Mouse (Mus musculus) midbrain, postnatal 0 days (tissue): ENCODE data around the gene Cntn2. TPM values are rescaled to one million over a fixed set of nuclear protein-coding genes. Genes with fewer than 3 reads are reported as not detected.
"Not testable (repeated sequence)": the region's sequence is repeated elsewhere in the genome, so short reads cannot be mapped to it uniquely, and the experiment has no call there.

Source experiments
- ATAC-seq: fragments of 200-750 bp; cut with Nextera tagmentation; 2 replicates; pipeline ENCODE4 v1.8.0; 2017; ENCODE audit warnings: moderate number of reproducible peaks, mild to moderate bottlenecking, moderate TSS enrichment, moderate library complexity; ENCODE audit not compliant: low FRiP score
- DNase-seq: peaks from one replicate; pipeline ENCODE4 v3.0.0-alpha.2; 2015; ENCODE audit warnings: low spot score
- H3K27ac ChIP-seq: fragments of 300-500 bp; sonication (generic); 2 replicates; pipeline ENCODE4 v1.5.1; 2014; ENCODE audit warnings: low read depth, mild to moderate bottlenecking, low read length, mixed read lengths
- H3K27me3 ChIP-seq: fragments of 300-500 bp; sonication (generic); 2 replicates; pipeline ENCODE4 v1.6.1; 2014; ENCODE audit warnings: low read length, control low read depth, mixed read lengths; ENCODE audit not compliant: insufficient read depth
- H3K36me3 ChIP-seq: fragments of 300-500 bp; sonication (generic); 2 replicates; pipeline ENCODE4 v1.6.1; 2014; ENCODE audit warnings: low read length, control low read depth, mixed read lengths; ENCODE audit not compliant: insufficient read depth
- H3K4me1 ChIP-seq: fragments of 300-500 bp; sonication (generic); 2 replicates; pipeline ENCODE4 v1.6.1; 2014; ENCODE audit warnings: mild to moderate bottlenecking, control low read depth, antibody characterized with exemption, low read length, mixed read lengths; ENCODE audit not compliant: insufficient read depth
- H3K4me2 ChIP-seq: fragments of 300-500 bp; sonication (generic); 2 replicates; pipeline ENCODE4 v1.6.1; 2014; ENCODE audit warnings: low read depth, mild to moderate bottlenecking, low read length, mixed read lengths; ENCODE audit not compliant: poor library complexity, severe bottlenecking
- H3K4me3 ChIP-seq: fragments of 300-500 bp; sonication (generic); 2 replicates; pipeline ENCODE4 v1.5.1; 2014; ENCODE audit warnings: low read depth, mild to moderate bottlenecking, low read length, moderate library complexity
- H3K9ac ChIP-seq: fragments of 300-500 bp; sonication (generic); replicated peaks from 2 replicates; pipeline ENCODE4 v1.6.1; 2014; ENCODE audit warnings: mild to moderate bottlenecking, low read length, moderate library complexity, mixed read lengths; ENCODE audit not compliant: poor library complexity, severe bottlenecking
- H3K9me3 ChIP-seq: fragments of 300-500 bp; sonication (generic); 2 replicates; pipeline ENCODE4 v1.6.1; 2016; ENCODE audit warnings: low read length, control low read depth
- CTCF ChIP-seq: IDR thresholded peaks from 2 replicates; pipeline ENCODE4 v1.5.1; 2016; ENCODE audit warnings: antibody characterized with exemption, mild to moderate bottlenecking
- WGBS: fragments of 180-500 bp; shearing (Covaris S2); extraction: QIAGEN DNeasy Blood & Tissue Kit; methylation state at CpG from one replicate; pipeline ENCODE4 v1.1.7; 2014; 5-methylcytosine and 5-hydroxymethylcytosine counted together
- polyA plus RNA-seq: library from polyadenylated mRNA; unstranded; fragments of >200 nt; fragmentation: Nextera tagmentation; extraction: Ambion mirVana; gene quantifications from 2 replicates; pipeline ENCODE4 v1.2.1, GENCODE M21; 2015
- total RNA-seq: library from RNA; depleted of rRNA; stranded (reverse); fragments of >200 nt; gene quantifications from 2 replicates; pipeline ENCODE4 v1.2.3, GENCODE M21; 2014

Cntn2 gene
- total and polyA plus RNA-seq, 2 experiments from 2014 or later, result 15.6 to 69.2 TPM

GRCm38 (mm10) chr1:132476928-132477691 is 65.9 kb downstream of the Cntn2 start, which contains the start of gene Rbbp5:
Rbbp5 (plus strand) TSS chr1:132477365.
- no peaks in the 10 kb centered on the region for H3K4me1 ChIP-seq
- no peaks in the 10 kb centered on the region for H3K36me3 ChIP-seq
- peak; percentile 32 for TF ChIP-seq CTCF
- H3K27me3 ChIP-seq, result no peaks in the 10 kb centered on the region
- peak within 1 kb of the TSS; percentile 64 for H3K4me3 ChIP-seq
- ATAC-seq (peak; percentile 90), DNase-seq (peak; percentile 95)
- H3K27ac ChIP-seq, result peak within 1 kb of the TSS; percentile 62
- peak within 1 kb of the TSS; percentile 76 for H3K4me2 ChIP-seq
- no peaks in the 10 kb centered on the region for H3K9me3 ChIP-seq
- WGBS, result under 1% methylated on average over 43 of the region's 43 CpGs
- peak within 1 kb of the TSS; percentile 66 for H3K9ac ChIP-seq

DNA sequence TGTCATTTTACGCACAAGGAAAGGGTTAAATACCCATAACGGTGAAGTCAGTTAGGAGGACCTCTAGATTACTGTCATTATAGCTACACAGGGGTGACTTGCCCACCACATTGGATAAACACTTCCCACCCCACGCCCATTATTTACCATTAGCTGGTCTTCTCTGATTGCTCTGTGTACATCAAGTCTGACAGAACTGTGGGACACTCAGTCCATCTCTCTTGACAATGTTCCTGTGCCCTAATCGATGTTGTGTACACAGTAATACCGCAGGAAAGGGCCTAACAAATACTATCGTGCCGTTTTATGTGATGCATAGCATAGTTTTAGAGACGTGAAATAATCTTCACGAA is 66.5 kb downstream of the Cntn2 start:
- no peaks in the 10 kb centered on the region for H3K9me3 ChIP-seq
- H3K9ac ChIP-seq, result peak overlapping the region; percentile 66
- H3K4me1 ChIP-seq, result no peaks in the 10 kb centered on the region
- no peak for TF ChIP-seq CTCF
- DNase-seq (no peak), ATAC-seq (peak; percentile 48; the same call in 1 of the 2 replicates)
- no peaks in the 10 kb centered on the region for H3K36me3 ChIP-seq
- peak overlapping the region; percentile 76 for H3K4me2 ChIP-seq
- H3K27me3 ChIP-seq, result no peaks in the 10 kb centered on the region
- H3K27ac ChIP-seq, result peak overlapping the region; percentile 62
- 5% methylated on average over 9 of the region's 9 CpGs for WGBS
- H3K4me3 ChIP-seq, result peak overlapping the region; percentile 64

GRCm38 (mm10) chr1:132474496-132474895 is 68.6 kb downstream of the Cntn2 start:
- Histone ChIP-seq H3K9ac (no peak overlapping the region), H3K4me3 (no peak overlapping the region), H3K27ac (no peak overlapping the region), H3K4me2 (no peak overlapping the region), H3K4me1 (no peaks in the 10 kb centered on the region), H3K36me3 (no peaks in the 10 kb centered on the region), H3K9me3 (no peaks in the 10 kb centered on the region), H3K27me3 (no peaks in the 10 kb centered on the region)
- DNase-seq (no peak), ATAC-seq (no peak)
- TF ChIP-seq CTCF, result no peak
- 57% methylated on average over 1 of the region's 1 CpGs for WGBS

- ATAC-seq (no peak), DNase-seq (peak; percentile 44)
- WGBS, result 61% methylated on average over 5 of the region's 5 CpGs
- no peak overlapping the region for H3K27ac ChIP-seq
- peak; percentile 68 for TF ChIP-seq CTCF
- H3K9me3 ChIP-seq, result no peaks in the 10 kb centered on the region
- H3K27me3 ChIP-seq, result no peaks in the 10 kb centered on the region
- no peak overlapping the region for H3K4me3 ChIP-seq
- H3K9ac ChIP-seq, result no peak overlapping the region
- H3K4me1 ChIP-seq, result no peaks in the 10 kb centered on the region
- H3K36me3 ChIP-seq, result no peaks in the 10 kb centered on the region
- no peak overlapping the region for H3K4me2 ChIP-seq
These were observed 70.5 kb downstream of the Cntn2 start for GRCm38 (mm10) chr1:132472537-132472936.

- H3K4me3 ChIP-seq, result no peak overlapping the region
- no peaks in the 10 kb centered on the region for H3K36me3 ChIP-seq
- H3K9me3 ChIP-seq, result no peaks in the 10 kb centered on the region
- no peaks in the 10 kb centered on the region for H3K4me1 ChIP-seq
- H3K27ac ChIP-seq, result no peak overlapping the region
- TF ChIP-seq CTCF, result no peak
- no peaks in the 10 kb centered on the region for H3K27me3 ChIP-seq
- H3K4me2 ChIP-seq, result no peak overlapping the region
- ATAC-seq (no peak), DNase-seq (no peak)
- WGBS, result 88% methylated on average over 5 of the region's 5 CpGs
- H3K9ac ChIP-seq, result no peak overlapping the region
These were observed 71.6 kb downstream of the Cntn2 start for GRCm38 (mm10) chr1:132471499-132471898.

GRCm38 (mm10) chr1:132471032-132471431 is 72.0 kb downstream of the Cntn2 start:
- H3K27me3 ChIP-seq, result no peaks in the 10 kb centered on the region
- no peaks in the 10 kb centered on the region for H3K36me3 ChIP-seq
- no peaks in the 10 kb centered on the region for H3K4me1 ChIP-seq
- H3K27ac ChIP-seq, result no peak overlapping the region
- H3K4me2 ChIP-seq, result no peak overlapping the region
- TF ChIP-seq CTCF, result no peak
- H3K9me3 ChIP-seq, result no peaks in the 10 kb centered on the region
- 93% methylated on average over 2 of the region's 2 CpGs for WGBS
- DNase-seq (no peak), ATAC-seq (no peak)
- H3K4me3 ChIP-seq, result no peak overlapping the region
- H3K9ac ChIP-seq, result no peak overlapping the region

DNA sequence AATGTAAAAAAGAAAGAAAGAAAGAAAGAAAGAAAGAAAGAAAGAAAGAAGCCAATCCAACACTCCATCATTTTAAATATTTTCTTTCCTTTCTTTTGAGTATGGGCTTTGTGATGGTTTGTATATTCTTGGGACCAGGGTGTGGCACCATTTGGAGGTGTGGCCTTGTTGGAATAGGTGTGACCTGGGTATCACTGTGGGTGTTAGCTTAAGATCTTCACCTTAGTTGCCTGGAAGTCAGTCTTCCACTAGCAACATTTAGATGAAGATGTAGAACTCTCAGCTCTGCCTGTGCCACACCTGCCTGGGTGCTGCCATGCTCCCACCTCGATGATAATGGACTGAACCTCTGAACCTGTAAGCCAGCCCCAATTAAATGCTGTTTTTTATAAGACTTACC is 73.0 kb downstream of the Cntn2 start:
- not testable (repeated sequence) for H3K27ac ChIP-seq, H3K4me2 ChIP-seq, H3K9ac ChIP-seq, H3K36me3 ChIP-seq, ATAC-seq, H3K27me3 ChIP-seq, H3K9me3 ChIP-seq, H3K4me3 ChIP-seq, DNase-seq, H3K4me1 ChIP-seq
- 92% methylated on average over 1 of the region's 1 CpGs for WGBS
